Mouse (Mus musculus) 416B (cell line): ENCODE measurements at regions not wholly inside any gene's neighbourhood (a gene's known extent, or its start where the extent isn't known, plus 50 kb on each side); places are given as distances from the start of the nearest gene placed in this dataset.
"Not testable (repeated sequence)": the region's sequence is repeated elsewhere in the genome, so short reads cannot be mapped to it uniquely, and the experiment has no call there.

ENCODE experiments used
- DNase-seq: peaks from one replicate; pipeline ENCODE4 v3.0.0; 2011; ENCODE audit warnings: low read depth

GRCm38 (mm10) chr12:80055894-80056293, 56.9 kb downstream of the Zfp36l1 start:
- not testable (repeated sequence) for DNase-seq

- DNase-seq, result no peak
Measured at GRCm38 (mm10) chr12:80055394-80055793, 57.4 kb downstream of the Zfp36l1 start.

- DNase-seq, result no peak
Measured at GRCm38 (mm10) chr12:80054655-80055037, 58.2 kb downstream of the Zfp36l1 start.

GRCm38 (mm10) chr12:80053902-80054654, 58.7 kb downstream of the Zfp36l1 start:
- peak; percentile 35 for DNase-seq

GRCm38 (mm10) chr12:80048215-80048979, 64.4 kb downstream of the Zfp36l1 start:
- DNase-seq, result no peak

GRCm38 (mm10) chr12:80046625-80047303, 66.0 kb downstream of the Zfp36l1 start:
- peak; percentile 80 for DNase-seq

GRCm38 (mm10) chr12:80041510-80042324, 71.1 kb downstream of the Zfp36l1 start:
- DNase-seq, result no peak

- no peak for DNase-seq
Measured at GRCm38 (mm10) chr12:80041012-80041411, 71.8 kb downstream of the Zfp36l1 start.

- DNase-seq, result no peak
Measured at GRCm38 (mm10) chr12:80040233-80040632, 72.6 kb downstream of the Zfp36l1 start.

GRCm38 (mm10) chr12:80039150-80039549, 73.7 kb downstream of the Zfp36l1 start:
- DNase-seq, result no peak

- no peak for DNase-seq
Measured at GRCm38 (mm10) chr12:80035500-80036271, 77.1 kb downstream of the Zfp36l1 start.

GRCm38 (mm10) chr12:80034963-80035411, 77.8 kb downstream of the Zfp36l1 start:
- no peak for DNase-seq

GRCm38 (mm10) chr12:80034100-80034499, 78.7 kb downstream of the Zfp36l1 start:
- no peak for DNase-seq

- DNase-seq, result no peak
Measured at GRCm38 (mm10) chr12:80032520-80032919, 80.3 kb downstream of the Zfp36l1 start.

- DNase-seq, result no peak
Measured at GRCm38 (mm10) chr12:80028301-80028700, 84.5 kb downstream of the Zfp36l1 start.

- DNase-seq, result no peak
Measured at GRCm38 (mm10) chr12:80023107-80024078, 89.4 kb downstream of the Zfp36l1 start.

GRCm38 (mm10) chr12:80022181-80023106, 90.4 kb downstream of the Zfp36l1 start:
- DNase-seq, result no peak

GRCm38 (mm10) chr12:80021030-80021473, 91.8 kb downstream of the Zfp36l1 start:
- DNase-seq, result no peak

GRCm38 (mm10) chr12:80018086-80018485, 94.7 kb downstream of the Zfp36l1 start:
- no peak for DNase-seq
